Mouse (Mus musculus): ENCODE data around the gene Nuak1.

DNA sequence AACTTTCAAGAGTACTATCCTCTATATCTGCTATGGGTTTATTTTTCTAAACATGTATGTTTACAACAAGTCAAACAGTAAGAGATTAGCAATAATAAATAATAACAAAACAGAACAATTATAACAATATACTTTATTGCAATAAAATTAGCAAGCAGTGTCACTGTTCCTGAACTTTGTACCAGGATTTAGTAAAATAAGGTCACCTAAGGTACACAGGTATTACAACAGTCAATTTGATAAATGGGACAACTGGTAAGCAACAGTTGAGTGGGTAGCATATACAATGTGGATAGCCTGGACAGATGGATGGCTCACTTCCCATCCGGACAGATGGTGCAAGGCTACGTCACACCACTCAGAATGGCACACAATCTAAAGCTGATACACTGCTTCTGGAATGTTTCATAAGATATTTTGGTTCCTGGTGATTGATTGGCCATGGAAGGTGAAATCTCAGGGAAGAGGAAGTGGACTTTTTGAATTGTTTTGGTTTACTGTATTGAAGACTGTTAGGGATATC, 59.1 kb downstream of the Nuak1 start:
- TF ChIP-seq KAT2A (IDR thresholded peaks at IDR 0.05; ENCODE audit: insufficient replicate concordance, low read length): no peak
- no peak for TF ChIP-seq CTCF (conservative IDR thresholded peaks at IDR 0.05 in 1 of 2, IDR thresholded peaks at IDR 0.05 in 1 of 2; ENCODE audit: low read depth in 2 of 2, low read length in 2 of 2)
- TF ChIP-seq UBTF (IDR thresholded peaks at IDR 0.05; ENCODE audit: low read depth, low read length): no peak
- no peak for TF ChIP-seq ZC3H11A (IDR thresholded peaks at IDR 0.05; ENCODE audit: low read depth, low read length)

Measured in CH12.LX (cell line).